Mouse (Mus musculus): Measurements from ENCODE around the gene 4930578G10Rik.

GRCm38 (mm10) chr4:42891176-42891575 is 155.8 kb downstream of the 4930578G10Rik start:
- no peak for TF ChIP-seq CHD2 (IDR thresholded peaks at IDR 0.05; ENCODE audit: low read length)
- no peak for TF ChIP-seq CTCF (conservative IDR thresholded peaks at IDR 0.05 in 1 of 2, IDR thresholded peaks at IDR 0.05 in 1 of 2; ENCODE audit: low read depth in 2 of 2, low read length in 2 of 2)
- no peak for TF ChIP-seq MEF2A (IDR thresholded peaks at IDR 0.05; ENCODE audit: borderline replicate concordance, low read depth, low read length)
- no peak for TF ChIP-seq ELF1 (IDR thresholded peaks at IDR 0.05; ENCODE audit: low read depth, low read length)
- no peak for TF ChIP-seq POLR2AphosphoS2 (IDR thresholded peaks at IDR 0.05; ENCODE audit: low read depth, low read length)
- no peak for TF ChIP-seq SMC3 (IDR thresholded peaks at IDR 0.05; ENCODE audit: low read depth, low read length)
- no peak for TF ChIP-seq ZNF384 (IDR thresholded peaks at IDR 0.05; ENCODE audit: low read depth, low read length)
- TF ChIP-seq MAX (IDR thresholded peaks at IDR 0.05; ENCODE audit: low read length) = no peak
- no peak for TF ChIP-seq POLR2A (IDR thresholded peaks at IDR 0.05; ENCODE audit: low read depth, low read length)
- no peak for TF ChIP-seq IRF4 (IDR thresholded peaks at IDR 0.05; ENCODE audit: low read depth, low read length)
- no peak for TF ChIP-seq GABPA (IDR thresholded peaks at IDR 0.05; ENCODE audit: insufficient replicate concordance, low read depth, low read length)

Data from CH12.LX (cell line).